Mouse (Mus musculus): ENCODE results near the gene Tvp23b.
A peak's percentile ranks its signal among the peaks of the same experiment; 100 is the strongest.

Tvp23b gene

DNA sequence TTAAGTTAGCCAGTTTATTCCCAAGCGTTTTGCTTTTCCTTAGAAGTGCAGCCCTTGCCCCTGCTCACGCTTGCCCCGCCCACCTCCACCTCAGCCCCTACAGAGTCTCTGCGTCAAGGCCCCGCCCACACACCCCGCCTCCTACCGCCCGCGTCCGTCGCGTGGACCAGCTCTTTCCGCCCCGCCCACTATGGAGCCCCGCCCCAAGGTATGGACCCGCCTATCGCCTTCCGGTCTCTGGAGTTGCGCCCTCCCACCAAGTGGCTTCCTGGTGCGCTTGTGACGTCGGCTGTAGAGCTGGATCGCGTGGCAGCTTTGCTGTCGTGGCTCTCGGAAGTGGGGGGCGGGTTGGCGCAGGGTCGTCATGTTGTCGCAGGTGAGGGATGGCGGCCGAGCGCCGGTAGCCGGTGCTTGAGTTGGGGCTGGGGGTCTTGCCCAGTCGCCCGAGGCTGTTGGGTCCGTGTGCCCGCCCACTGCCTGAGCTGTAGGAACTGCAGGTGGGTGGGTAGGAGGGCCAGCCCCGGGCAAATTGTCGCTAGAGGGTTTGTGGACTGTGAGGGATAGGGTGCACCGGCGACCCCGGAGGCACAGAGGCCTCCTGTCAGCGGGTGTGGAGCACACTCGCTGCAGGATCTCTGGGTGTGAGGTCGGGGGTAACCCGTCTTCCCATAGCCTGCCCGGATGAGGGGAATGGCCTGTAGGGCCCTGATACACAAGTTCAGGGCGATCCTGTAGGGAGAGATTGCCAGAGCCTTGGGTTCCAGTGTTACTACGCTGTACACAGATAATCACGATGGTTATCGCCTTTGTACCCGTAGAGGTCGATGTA lies at the start of gene Tvp23b:
Gene Tvp23b, plus strand, starts transcription at position 236 of the 829 bp plus-strand sequence.
- DNase-seq (ENCODE audit: low read depth) = peak; percentile 99

GRCm38 (mm10) chr11:62830387-62830786 lies 48.9 kb upstream of the Tvp23b start:
- no peak for DNase-seq (ENCODE audit: low read depth)

DNA sequence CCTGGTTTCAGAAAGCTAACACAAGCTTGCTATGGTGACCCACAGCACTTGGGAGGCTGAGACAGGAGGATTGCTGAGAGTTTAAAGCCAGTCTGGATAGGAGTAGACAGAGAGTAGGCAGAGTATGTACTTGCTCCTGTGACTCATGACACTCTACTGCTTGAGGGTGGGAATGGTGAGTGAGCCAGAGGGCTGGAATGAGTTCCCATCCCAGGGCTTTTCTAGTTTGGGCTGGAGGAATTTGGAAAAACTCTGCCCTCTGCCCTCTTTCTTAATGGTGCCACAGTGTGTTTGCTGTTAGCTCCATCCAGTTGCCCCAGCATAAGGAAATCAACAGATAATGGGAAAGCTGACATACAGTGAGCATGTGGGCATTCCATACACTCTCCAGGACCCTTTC lies 47.3 kb upstream of the Tvp23b start:
- DNase-seq (ENCODE audit: low read depth) = peak; percentile 70

GRCm38 (mm10) chr11:62844562-62844961 lies 34.7 kb upstream of the Tvp23b start:
- DNase-seq (ENCODE audit: low read depth) = no peak

GRCm38 (mm10) chr11:62845730-62846129 lies 33.5 kb upstream of the Tvp23b start:
- DNase-seq (ENCODE audit: low read depth) = no peak

DNA sequence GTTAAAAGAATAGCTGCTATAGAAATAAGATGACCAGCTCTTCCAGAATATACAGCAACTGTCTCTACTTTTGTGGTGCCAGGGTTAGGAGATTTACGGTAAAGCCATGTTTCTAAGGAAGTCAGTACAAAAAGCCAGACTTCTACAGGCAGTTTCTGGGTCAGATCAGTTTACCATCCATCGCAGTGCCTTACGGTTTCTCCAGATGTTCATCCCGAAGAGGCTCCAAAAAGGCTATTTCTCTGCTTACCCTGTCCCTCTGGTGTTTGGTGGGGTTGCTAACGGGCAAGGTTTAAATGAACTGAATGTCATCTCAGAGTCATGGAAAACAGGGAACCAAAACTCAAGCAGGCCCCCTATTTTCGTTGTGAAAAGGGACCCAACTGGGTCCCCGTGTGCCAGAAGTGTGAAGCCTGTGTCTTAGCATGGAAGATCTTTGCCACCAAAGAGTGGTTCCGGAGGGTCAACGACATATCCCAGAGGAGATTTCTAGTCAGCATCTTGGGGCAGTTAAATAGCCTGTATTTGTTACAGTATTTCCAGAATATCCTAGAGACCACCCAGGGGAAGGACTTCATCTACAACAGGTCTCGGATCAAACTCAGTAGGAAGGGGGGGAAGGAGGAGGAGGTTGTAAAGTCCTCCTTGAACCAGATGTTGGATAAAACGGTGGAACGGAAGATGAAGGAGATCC lies 32.1 kb upstream of the Tvp23b start, which contains the start of gene Fbxw10:
Gene Fbxw10, plus strand, starts transcription at position 109 of the 694 bp plus-strand sequence.
- peak; percentile 37 for DNase-seq (ENCODE audit: low read depth)

DNA sequence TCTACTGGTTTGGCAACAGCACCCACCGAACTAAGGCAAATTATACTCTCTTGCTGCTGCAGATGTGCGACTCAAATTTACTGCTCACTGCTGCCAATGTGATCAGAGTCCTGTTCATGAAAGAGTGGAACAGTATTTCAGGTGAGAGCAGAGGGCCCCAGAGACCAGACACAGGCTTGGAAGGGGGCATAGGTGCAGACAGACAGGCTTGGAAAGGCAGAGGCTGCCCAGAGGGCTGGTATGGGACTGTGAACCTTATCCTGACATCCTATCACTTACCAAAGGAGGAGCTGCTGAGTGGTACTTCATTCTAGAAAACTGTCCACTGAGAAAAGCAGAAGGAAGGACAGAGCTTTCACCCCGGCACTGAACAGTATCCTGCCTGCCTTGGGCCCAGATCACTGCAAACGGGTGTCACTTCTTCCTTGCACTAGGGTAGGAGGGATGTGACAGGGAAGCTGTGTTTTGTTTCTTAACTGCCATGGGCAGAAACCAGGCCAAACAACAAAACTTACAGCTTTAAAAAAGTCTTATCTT lies 31.5 kb upstream of the Tvp23b start:
- DNase-seq (ENCODE audit: low read depth) = no peak

DNA sequence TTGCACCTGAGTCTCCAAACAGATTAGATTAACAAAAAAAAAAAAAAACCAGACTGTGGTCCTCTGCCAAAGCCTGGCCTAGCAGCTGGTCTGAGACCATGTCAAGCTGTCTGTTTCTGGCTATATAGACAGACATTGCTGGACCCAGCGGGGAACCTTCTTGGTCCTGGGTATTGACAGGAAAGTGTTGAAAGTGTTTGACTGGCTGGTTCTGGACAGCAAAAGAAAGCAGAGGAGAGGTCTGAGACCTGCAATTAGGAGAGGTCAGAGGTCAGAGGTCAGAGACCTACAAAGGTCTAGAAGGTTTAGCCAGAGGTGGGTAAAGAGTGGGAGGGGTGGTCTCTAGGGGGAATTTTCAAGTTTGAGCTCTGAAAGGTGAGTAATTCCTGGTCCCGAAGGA lies 31.0 kb upstream of the Tvp23b start:
- DNase-seq (ENCODE audit: low read depth) = no peak

DNA sequence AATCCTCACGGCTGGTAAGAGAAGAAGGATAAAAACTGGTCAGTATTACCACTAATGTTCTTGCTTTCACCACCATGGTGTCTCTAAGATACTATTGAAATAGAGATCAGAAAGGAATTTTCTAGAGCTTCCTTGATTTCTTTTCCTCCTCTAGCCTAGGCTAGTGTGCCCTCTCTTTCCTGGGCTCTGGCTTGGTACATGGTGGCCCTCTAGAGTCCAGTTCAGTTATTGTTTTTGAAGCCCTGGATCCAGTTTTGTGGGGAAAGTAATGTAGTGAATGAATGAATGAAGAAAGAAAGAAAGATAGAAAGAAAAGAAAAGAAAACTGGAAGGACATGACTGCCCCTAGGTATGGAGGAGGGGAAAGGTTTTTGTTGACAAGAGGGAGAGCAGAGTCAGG lies 28.1 kb upstream of the Tvp23b start:
- peak; percentile 76 for DNase-seq (ENCODE audit: low read depth)

DNA sequence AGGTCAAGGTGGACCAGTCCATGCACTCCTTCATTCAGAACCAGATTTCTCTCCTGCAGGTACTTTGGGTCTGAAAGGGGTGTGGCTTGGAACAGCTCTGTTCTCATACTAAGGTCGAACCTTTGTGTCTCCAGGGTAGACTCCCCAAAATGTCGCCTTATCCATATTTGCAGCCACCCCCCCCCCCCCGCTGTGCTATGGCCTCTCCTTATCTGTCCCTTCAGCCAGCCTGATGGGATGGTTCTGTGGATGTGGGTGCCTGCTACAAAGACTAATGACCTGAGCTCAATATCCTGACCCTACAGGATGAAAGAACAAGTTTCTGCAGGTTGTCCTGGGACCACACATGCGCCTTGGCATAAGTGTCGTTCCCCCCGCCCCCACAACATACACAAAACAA lies 25.9 kb upstream of the Tvp23b start:
- DNase-seq (ENCODE audit: low read depth) = no peak

- DNase-seq (ENCODE audit: low read depth) = no peak
Measured at GRCm38 (mm10) chr11:62865562-62865961, 13.7 kb upstream of the Tvp23b start.

DNA sequence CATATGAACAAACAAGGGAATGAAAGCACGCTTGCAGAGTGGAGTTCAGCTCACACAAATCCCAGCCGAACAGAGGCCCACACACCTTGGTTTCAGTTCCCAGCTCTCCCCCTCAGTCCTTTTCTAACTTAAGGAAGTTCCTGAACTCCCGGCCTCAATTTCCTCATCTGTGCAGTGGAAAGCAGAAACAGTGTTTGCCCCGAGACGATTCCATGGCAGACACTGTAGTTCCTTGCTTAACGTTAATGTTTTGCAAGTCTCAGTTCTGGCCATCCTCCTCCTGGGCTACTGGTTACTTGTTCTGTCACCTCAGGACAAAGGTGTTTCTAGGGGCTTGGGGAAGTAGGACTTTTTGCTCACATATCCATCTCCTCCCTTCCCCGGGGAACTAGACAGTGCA lies 12.6 kb upstream of the Tvp23b start:
- no peak for DNase-seq (ENCODE audit: low read depth)

GRCm38 (mm10) chr11:62869201-62869600 lies 10.1 kb upstream of the Tvp23b start:
- peak; percentile 43 for DNase-seq (ENCODE audit: low read depth)

- no peak for DNase-seq (ENCODE audit: low read depth)
Measured at GRCm38 (mm10) chr11:62869715-62870371, 9.4 kb upstream of the Tvp23b start.

DNA sequence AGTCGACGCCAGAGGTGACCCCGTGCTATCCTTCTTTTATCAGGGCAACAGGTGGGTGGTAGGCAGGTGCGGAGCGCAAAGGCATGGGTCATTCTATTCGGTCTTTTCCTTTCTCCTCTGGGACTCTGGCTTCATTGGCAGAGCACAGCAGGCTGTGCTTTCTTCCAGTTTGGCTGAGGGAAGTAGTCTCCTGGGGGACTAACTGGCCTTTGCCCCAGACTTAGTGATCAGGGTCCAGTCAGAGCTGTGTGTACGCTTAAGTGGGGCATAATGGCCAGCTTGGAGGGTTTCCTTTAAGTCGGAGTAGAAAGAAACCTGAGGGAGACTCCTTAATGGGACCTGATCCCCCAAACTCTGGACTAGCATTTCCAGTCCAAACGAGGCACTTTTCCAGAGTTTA lies 5.8 kb upstream of the Tvp23b start:
- DNase-seq (ENCODE audit: low read depth) = no peak

DNA sequence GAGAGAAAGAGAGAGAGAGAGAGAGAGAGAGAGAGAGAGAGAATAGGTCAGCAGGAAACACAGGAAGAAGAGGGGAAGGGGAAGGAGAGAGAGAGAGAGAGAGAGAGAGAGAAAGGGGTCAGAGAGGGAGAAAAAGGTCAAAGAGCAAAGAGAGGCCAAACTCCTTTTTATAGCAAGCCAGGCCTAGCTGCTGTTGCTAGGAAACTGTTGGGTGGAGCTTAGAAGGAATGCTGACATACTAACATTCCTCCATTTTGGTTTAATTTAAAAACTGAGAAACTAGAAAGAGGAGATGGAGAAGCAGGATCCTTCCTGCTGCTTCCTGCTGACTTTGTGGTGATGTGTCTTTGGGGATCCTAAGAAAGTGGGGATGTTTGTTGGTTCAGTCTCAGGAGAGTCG lies 3.6 kb upstream of the Tvp23b start:
- DNase-seq (ENCODE audit: low read depth) = peak; percentile 26

GRCm38 (mm10) chr11:62876445-62876844 lies 2.8 kb upstream of the Tvp23b start:
- DNase-seq (ENCODE audit: low read depth) = no peak

- DNase-seq (ENCODE audit: low read depth) = no peak
Measured at GRCm38 (mm10) chr11:62877391-62877790, 1.9 kb upstream of the Tvp23b start.

DNA sequence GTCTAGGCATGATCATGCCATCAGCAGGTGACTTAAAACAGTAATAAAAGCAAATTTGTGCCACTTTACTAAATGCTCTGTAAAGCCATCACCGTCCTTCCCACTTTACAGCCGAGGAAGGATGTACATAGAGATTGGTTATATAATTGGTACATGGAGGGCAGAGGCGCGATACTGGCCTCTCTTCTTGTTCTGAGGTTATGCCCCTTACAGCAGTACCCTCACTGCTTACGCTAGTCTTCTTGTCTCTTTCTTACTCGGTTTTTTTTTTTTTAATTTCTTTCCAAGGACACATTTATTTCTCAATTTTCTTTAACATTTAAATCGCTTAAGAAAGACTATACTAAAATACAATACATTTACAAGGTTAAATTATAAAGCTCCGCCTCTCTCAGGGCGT lies 527 bp upstream of the Tvp23b start:
- no peak for DNase-seq (ENCODE audit: low read depth)

GRCm38 (mm10) chr11:62883407-62883806 lies 4.2 kb downstream of the Tvp23b start:
- DNase-seq (ENCODE audit: low read depth) = no peak

- no peak for DNase-seq (ENCODE audit: low read depth)
Measured at GRCm38 (mm10) chr11:62885323-62885722, 6.1 kb downstream of the Tvp23b start.

GRCm38 (mm10) chr11:62890796-62891195 lies 11.5 kb downstream of the Tvp23b start:
- no peak for DNase-seq (ENCODE audit: low read depth)

DNA sequence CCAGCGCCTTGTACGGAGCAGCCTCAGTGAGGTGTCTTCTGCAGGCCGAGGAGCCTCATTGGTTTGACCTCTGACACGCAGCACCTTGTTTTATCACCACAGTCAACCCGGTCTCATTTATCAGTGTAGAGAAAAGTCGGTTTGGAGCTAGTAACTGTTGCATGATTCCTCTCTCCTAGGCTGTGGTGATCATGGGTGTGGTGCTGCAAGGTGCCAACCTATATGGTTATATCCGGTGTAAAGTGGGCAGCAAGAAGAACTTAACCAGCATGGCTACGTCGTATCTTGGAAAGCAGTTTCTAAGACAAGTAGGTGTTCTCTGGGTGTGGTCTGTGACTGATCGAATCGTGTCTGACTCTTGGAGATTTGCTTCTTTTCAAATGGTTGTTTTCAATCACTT lies 12.5 kb downstream of the Tvp23b start:
- DNase-seq (ENCODE audit: low read depth) = no peak
